Mouse (Mus musculus) adrenal gland, postnatal 25 days (tissue): ENCODE measurements around the gene Mcoln3. TPM values are rescaled to one million over a fixed set of nuclear protein-coding genes. Genes with fewer than 3 reads are reported as not detected.

Experiments used
- DNase-seq: peaks from one replicate; pipeline ENCODE4 v3.0.0; 2021; ENCODE audit warnings: mixed read lengths
- total RNA-seq: library from RNA; stranded (reverse); gene quantifications from 2 replicates; pipeline ENCODE4 v1.2.3, GENCODE M21; 2021

The Mcoln3 gene
- total RNA-seq, 1 experiment from 2014 or later, result not detected

DNA sequence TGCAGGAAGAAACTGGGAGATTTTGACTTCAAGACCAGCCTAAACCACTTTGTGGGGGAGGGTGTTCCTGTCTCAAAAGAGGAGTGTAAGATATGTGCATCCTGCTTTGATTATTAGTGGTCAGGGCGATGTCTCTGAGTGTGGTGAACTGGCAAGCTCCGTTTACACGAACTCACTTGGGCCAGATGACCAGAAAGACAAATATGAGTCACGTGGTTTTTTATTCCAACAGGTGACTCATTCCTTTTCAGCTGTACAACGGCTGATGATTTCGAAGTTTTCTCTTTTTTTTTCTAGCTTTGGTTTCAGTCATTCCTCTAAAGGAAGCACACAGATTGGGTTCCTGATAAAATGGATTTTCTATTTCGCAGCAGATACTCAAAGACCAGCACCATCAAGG lies 60.0 kb downstream of the Mcoln3 start:
- no peak for DNase-seq

DNA sequence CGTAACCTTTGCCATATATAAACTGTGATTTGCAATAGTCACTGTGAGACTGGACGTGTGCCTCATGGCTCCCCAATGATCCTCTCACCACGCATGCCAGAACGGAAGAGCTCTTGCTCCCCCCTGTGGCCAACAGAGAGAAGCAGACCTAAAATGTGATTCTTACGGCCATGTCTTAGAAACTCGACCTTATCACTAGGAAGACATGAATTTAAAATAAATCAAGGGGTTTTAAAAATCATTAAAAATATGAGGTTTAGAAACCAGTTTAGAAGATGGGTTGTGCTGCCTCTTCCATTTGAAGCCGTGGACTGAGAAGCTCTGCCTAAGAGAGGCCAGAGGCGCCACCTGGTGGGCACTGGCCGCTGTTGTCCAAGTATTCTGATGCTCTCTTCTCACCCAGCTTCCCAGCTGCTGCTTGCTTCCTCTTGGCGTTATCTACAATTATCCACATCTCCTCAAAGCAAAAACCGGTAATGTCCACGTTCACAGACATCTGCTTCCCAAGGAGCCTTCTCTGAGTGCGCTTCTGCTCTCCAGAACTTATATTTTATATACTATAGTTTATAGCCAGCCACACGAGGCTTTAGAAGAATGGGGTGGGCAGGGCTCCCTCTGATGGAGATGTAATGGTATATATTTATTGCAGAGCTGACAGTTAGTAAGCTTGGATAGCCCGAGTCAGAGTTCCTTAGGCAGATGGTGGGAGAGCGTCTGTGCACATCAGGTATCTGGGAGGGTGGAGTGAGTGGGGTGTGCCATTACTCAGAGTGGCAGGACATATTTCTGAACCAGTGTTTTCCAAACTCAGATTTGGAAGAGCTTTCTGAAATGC lies 60.7 kb downstream of the Mcoln3 start:
- DNase-seq, result peak; percentile 85

DNA sequence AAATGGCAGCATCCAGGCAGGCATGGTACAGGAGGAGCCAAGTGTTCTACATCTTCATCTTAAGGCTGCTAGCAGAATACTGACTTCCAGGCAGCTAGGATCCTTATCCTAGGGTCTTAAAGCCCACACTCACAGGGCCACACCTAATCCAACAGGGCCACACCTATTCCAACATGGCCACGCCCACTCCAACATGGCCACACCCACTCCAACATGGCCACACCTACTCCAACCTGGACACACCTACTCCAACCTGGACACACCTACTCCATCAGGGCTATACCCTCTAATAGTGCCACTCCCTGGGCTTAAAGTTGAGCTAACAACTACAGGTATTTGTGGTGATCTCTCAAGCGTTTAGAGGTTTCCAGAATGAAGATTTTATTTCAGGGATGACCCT lies 63.1 kb downstream of the Mcoln3 start:
- DNase-seq, result no peak

DNA sequence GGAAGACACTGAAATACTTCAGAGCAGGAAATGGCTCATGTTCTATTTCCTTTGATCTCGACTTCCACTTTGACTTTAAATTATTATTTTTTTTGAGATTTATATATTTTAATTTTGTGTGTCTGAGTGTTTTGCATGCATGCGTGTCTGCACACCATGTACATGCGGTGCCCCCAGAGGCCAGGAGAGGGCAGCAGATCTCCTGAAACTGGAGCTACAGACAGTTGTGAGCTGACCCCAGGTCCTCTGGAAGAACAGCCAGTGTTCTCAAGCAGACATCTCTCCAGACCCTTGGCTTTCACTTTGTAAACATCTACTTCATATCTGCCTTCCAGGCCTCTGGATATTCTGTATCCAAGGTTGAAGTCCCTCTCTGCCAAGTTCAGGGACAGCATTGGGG lies 63.7 kb downstream of the Mcoln3 start:
- peak; percentile 64 for DNase-seq

DNA sequence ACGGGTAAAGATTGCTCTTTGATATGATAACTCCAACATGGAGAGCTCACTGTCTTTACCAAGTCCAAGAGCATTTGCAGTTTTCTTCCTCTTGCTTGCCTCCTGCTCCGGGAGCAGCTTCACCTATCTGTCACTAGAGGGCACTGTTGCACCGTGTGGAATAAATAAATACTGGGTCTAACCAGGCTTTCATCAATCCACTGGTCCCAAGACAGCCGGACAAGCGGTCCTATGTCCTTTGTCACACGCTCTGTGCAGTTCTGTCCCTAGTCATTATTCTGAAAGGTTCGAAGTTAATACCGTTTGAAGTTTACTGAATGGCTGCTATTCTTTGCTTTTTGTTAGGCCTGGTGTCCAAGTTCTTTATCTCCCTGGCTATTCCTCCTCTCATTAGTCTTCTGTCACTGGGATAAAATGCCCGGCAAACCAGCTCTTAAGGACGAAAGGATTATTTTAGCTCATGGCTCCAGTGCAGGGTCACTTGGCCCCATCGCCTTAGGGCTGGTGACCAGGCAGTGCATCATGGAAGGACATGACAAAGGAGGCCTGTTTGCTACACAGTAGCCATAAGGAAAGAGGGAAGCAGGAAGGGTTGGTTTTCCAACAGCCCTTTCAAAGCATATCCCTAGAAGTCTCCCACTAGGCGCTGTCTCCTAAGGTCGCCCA lies 67.9 kb downstream of the Mcoln3 start:
- peak; percentile 43 for DNase-seq

DNA sequence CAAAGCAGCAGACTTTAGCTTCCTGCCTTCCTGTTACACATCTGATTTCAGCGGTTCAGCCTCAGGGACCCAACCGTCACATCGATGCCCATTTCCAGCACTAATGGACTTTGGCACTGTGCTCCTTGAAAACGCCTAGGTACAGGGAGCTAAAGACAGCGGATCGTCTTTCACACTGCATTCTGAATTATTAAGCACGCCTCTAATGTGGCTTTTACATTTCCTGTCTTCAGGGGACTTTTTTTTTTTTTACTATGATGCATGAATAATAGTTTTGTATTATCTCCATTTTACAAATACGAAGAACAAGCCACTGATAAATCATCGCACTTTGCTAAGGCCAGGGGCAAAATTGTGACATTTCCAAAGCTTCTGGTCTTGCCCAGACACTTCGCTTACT lies 68.8 kb downstream of the Mcoln3 start:
- no peak for DNase-seq

DNA sequence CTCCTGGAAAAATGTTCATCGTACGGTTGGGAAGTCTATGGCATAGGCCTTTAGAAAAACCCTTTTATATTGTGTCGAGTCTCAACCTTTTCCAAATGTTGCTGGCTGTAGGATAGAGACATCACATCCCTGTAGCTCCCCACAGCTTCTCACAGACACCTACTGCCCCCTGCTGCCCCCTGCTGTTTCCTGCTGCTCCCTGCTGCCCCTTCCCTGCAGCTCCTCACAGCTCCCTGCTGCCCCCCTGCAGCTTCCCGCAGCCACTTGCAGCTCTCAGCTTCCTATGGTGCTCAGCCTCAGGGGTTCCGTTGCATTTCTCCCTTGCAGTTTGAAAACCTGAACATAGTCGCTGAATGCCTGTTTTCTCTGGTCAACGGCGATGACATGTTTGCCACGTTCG lies 72.7 kb downstream of the Mcoln3 start:
- DNase-seq, result peak; percentile 7

Other genes starting within 250 kb of the Mcoln3 start
- gene Bcl10, start 194.6 kb upstream of the Mcoln3 start, total RNA-seq, result 24.5 and 25.1 TPM in 2 replicates
- gene 2410004B18Rik, start 179.4 kb upstream of the Mcoln3 start, total RNA-seq, result 23.7 and 28.7 TPM in 2 replicates
- 7.9 and 9.2 TPM in 2 replicates for gene Syde2, start 129.6 kb upstream of the Mcoln3 start, total RNA-seq
- gene Wdr63, start 9.3 kb upstream of the Mcoln3 start, total RNA-seq, result not detected in 2 replicates
- not detected in 2 replicates for gene Mcoln2, start 32.4 kb downstream of the Mcoln3 start, total RNA-seq
- gene Lpar3, start 103.5 kb downstream of the Mcoln3 start, total RNA-seq, result 0.38 and 0.39 TPM in 2 replicates